Mouse (Mus musculus): ENCODE data around the gene Ramp3.
"Not testable (repeated sequence)": the region's sequence is repeated elsewhere in the genome, so short reads cannot be mapped to it uniquely, and the experiment has no call there.

Ramp3 gene

DNA sequence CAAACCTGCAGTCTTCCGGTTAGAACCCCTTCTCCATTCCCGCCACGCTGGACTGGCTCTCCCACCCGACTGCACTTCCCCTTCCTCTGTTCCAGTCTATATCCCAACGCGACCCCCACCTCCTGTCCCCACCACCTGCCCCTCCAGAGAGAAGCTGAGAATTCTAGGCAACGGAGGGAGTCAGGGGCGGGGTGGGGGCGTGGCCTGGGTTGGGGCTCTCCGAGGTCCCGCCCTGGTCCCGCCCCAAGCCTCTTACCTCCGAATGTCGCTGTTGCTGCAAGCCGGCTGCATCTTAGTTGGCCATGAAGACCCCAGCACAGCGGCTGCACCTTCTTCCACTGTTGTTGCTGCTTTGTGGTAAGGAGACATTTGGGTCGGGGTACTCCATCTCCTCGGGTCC lies at the start of gene Ramp3:
Gene Ramp3 (plus strand): TSS at position 251 of the 400 bp plus-strand sequence.
- peak in 1 of 2 experiments; percentile 34 for DNase-seq

DNA sequence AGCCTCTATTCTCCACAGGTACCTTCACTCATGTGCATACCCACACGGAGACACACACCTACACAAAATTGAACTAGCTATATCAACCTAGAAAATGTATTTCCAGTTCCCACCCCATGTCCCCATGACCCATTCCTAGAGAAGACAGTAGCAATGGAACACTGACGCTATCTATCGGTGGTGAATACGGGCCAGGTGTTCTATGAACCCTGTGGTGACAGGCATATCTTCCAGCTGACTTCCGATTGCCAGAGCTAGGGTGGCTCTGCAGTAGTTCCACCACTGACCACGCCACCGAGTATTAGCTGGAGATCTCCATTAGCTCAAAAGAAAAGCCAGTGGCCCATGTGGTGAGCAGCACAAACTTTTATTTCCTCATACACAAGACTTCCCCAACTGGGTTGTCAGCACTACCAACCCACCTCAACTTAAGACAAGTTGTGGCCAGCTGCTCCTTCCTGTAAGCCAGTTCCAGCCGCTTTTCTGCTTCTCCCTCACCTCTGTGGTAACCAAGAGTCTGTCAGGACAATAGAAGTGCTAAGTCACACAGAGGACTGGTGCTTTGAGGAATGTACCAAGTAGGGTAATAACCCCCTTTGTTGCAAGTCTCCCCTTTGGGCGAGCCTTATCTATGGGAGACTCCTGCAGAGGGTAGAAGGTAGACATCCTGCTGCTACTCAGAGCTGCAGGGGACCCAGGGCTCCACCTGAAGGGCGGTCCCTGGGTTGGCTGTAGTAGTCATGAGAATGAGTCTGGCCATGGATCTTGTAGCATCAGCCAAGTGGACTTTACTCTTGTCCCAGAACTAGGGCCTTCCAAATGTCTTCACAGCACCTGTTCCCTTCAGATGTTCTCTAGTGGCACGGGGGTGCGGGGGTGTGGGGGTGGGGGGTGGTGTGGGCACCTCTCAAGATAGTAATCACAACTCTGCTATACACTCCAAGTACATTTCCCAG lies 42.8 kb upstream of the Ramp3 start:
- DNase-seq, result no peak

DNA sequence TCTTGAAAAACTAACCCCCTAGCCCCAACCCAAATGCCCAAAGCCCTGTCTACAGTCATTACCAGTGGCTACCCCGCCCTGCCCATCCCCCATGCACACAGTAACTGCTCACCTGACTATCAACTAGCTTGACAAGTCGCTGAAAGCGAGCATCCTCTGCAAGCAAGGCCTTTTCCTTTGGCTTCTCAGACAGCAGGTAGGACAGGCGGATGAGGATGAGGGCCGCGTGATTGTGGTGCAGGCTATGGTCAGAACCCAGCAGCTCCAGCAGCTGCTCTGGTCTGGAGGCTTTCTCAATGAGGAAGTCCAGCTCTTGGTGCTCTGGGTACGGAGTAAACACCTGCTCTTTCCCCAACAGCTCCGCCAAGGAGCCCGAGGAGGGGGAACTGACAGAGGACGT lies 34.6 kb upstream of the Ramp3 start:
- peak in 1 of 2 experiments; percentile 26 for DNase-seq

DNA sequence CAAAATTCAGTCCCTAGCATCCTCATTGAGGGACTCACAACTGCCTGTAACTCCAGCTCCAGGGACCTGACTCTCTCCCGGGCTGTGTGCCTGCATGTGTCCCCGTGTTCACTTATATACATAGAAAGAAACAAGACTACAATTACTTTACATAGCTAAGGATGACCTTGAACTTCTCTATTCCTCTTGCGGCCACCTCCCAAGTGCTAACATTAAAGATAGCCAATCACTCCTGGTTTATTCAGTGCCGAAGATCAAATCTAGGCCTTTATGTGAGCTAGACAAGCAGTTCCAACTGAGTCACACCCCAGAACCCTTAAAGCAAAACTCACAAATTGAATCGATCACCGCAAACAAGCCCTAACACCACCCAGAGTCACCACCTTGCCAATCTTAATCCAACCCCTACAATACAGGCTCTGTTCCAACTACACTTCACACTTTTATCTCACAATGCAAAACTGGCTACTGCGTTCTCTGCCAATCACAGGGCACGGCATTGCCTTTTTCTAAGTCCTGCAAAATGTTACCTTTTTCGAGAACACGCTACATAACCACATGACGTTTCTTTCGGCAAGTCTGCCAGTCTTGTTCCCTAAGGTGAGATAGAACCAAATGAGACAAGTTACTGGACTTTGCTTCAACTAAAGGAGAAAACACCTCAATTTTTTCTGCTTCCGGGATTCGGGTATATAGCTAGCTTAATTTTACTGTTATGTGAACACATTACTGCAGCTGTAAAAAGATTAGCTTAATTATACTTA lies 33.5 kb upstream of the Ramp3 start:
- no peak for DNase-seq

DNA sequence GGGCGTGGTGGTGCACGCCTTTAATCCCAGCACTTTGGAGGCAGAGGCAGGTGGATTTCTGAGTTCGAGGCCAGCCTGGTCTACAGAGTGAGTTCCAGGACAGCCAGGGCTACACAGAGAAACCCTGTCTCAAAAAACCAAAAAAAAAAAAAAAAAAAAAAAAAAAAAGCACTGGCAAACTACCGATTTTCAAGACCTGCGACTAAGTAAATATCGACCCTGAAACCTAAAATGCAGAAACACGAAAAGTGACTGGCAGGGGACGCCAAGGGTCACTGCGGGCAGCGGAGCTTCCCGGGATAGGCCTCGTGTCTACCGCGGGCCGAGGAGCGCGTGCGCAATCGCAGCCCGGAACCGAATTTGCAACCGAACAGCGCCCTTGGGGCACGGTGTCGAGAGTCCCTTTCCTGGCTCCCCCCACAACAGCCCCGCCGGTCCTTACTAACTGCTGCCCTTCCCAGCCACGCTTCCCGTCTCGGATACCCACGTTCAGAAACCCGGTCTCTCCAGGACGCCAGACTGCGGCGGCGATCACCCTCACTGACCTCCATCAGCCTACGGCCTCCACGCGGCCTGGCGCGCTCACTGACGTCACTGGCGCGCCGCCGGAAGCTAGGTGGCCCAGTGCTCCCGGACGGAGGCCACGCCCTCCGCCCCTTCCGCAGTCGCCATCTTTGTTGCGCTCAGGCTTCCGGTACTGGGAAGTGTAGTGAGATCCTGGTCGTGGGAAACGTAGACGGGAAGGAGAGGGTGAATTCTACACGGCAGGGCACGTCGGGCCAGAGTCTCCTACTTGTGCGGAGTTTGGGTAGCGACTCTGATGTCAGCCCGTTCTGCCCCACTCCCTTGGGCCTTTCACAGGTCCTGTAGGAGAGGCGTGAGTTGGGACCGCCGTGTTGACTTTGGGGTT lies 32.6 kb upstream of the Ramp3 start, which contains the start of gene Tbrg4:
Gene Tbrg4 (minus strand): TSS at position 590 of the 910 bp plus-strand sequence.
- peak; percentile 94 to 96 for DNase-seq

DNA sequence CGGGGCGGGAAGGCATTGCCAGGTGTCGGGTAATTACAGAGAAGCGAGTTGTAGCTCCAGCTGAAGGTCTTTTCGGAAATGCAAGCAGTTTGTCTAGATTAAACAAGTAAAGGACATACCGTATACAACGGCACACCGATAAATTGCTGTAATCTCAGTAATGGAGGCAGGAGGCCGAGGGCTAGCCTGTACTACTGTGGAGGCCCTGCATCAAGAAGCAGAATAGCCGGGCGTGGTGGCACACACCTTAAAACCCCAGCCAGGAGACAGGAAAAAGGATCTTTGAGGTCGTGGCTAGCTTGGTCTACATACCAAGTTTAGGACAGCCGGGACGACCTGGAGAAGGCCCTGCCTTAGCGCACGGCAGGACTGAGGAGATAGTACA lies 31.9 kb upstream of the Ramp3 start:
- DNase-seq, result no peak

DNA sequence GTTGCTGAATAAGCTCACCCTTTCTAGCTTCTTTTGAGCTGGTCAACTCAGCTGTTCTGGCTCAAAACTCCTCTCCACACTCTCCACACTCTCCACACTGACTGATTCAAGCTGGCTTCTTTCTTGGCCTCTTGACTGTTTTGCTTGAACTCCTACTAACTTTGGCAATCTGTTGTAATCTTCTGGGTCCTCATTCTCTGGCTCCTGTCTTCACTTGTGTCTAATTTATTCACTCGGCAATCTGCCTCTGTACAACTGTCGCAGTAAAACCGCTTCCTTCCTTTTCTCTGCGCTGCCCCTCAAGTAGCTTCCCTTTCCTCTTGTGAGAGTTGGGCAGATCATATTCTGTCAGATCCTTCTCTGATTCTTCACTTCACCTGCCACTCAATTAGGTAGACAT lies 30.6 kb upstream of the Ramp3 start:
- no peak for DNase-seq

DNA sequence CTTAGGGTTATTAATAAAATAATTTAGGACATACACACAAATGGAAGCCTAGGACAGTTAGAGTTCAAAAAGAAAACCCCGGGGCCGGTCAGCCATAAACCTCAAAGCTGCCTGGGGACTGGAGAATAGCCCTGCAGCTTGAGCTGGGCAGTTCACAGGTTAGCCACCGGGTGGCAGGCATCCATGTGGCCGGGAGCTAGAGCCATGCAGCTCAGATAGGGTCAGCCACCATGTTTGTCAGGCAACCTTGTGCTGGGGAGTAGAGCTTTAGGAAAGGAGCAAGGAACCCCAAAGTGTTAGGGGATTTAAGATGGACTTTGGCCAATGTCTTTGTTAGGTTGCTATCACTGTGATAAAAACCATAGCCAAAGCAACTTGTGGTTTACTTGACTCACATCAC lies 29.8 kb upstream of the Ramp3 start:
- peak; percentile 59 to 73 for DNase-seq

DNA sequence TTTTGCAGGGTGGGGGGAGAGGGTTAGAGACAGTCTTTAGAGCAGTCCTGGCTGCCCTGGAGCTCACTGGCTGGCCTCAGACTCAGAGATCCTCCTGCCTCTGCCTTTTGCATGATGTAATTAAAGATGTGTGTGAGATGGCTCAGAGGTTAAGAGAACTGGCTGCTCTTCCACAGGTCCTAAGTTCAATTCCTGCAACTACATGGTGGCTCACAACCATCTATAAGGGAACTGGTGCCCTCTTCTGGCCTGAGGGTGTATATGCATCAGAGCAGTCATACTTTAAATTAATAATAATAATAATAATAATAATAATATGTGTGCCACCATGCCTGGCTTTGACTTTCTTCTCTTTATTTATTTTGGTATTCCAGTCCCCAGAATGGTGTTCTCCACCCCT lies 28.7 kb upstream of the Ramp3 start:
- peak in 1 of 2 experiments; percentile 47 for DNase-seq

DNA sequence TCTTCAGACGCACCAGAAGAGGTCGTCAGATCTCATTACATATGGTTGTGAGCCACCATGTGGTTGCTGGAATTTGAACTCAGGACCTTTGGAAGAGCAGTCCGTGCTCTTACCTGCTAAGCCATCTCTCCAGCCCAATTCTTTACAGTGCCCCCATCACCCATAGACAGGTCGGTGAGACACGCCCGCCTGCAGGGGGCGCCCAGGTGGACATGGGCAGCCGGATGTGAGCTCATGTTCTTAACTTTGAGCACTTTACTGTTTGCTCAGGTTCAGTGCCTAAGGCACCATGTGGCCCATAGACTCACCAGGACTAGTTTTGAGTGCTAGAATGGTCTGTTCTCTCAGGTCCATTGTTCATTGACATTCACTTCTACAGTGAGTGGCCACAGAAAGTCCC lies 22.2 kb upstream of the Ramp3 start:
- no peak for DNase-seq

DNA sequence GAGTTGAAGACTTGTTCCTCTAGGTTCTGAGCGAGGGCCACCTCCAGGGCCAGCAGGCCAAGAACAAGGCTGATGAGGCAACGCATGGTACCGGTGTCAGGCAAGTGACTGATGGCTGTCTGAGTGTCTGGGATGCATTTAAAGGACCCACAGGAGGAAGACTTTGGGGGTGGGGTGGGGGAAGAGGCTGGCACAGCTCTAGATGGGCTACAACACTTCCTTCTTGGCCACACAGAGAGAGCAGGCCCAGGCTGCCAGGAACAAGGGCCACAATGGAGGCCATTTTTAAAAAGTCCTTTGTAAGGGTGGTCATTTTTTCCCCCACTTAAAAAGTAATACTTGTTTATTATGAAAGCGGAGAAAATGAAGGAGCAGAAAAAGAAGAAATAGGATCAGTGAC lies 19.8 kb upstream of the Ramp3 start, which contains the start of gene Wap:
Gene Wap (minus strand): TSS at position 101 of the 400 bp plus-strand sequence.
- no peak for DNase-seq

DNA sequence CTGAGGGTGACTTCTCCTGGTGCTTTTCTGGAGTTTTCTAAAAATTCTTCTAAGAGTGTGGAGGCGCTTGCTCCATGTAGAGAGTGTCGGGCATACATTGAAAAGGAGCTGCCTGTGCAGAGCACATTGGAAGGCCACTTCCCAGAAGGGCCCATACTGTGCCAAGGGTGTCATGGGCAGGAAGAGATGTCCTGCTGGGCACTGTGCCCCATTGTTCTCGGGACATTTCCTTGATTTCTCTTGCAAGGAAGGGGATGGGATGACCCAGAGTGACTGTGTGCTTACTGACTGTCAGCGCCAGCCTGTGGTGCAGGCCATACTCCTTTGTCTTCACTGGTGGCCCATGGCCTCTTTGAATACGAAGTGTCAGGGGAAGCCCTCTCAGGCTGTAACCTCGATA lies 19.2 kb upstream of the Ramp3 start:
- peak; percentile 20 to 41 for DNase-seq

DNA sequence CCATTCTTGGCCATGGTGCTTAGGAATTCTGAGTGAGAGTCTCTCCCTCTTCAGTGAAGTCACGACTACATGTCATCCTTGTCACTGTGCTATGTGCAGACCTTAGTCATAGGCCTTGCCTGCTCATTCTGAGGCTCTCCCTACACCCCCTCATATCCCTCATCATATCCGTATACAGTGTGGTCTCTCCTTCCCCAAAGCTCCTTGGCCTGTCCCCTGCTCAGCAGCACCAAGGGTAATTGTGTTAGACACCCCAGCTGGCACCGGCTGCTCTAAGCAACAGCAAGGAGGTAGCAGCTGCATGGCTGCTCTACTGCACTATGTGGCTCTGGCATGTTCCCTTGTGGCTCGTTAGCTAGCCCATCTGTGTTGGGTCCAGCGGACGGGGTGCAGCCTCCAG lies 13.8 kb upstream of the Ramp3 start:
- DNase-seq, result no peak

DNA sequence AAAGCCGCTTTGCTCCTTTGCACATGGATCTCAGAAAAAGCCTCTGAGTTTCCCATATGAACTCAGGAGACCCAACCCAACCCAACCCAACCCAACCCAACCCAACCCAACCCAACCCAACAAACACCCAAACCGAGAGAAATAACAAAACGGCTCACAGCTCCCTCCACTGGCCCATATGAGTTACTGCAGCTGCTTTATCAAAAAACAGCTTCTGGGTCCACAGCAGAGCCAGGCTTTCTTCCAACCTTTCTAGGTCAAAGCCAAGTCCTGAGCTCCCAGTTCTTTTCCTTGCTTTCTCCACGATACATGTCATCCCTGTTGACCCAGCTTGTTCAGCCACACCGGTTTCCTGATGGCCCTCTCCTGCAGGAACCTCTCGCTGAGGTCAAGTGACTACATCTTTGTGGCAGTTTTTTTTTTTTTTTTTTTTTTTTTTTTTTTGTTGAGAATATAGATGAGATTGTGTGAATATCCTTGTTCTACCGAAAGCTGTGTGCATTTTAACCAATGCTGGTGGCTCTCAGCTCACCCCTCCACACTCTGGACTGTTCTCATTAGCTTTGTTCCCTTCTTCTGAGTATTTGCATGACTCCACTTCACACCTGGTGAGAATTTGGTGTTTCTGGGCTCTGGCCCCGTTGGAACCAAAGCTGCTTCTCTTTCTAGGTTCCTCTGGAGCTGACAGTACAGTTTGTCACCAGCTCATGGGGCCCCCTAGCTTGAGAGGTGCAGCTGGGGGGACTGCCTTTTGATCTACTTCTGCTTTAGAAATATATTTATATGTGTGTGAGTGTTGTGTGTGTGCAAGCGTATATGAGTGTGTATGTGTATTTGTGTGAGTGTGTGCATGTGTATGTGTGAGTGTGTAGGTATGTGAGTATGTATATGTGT lies 10.2 kb upstream of the Ramp3 start:
- no peak for DNase-seq

DNA sequence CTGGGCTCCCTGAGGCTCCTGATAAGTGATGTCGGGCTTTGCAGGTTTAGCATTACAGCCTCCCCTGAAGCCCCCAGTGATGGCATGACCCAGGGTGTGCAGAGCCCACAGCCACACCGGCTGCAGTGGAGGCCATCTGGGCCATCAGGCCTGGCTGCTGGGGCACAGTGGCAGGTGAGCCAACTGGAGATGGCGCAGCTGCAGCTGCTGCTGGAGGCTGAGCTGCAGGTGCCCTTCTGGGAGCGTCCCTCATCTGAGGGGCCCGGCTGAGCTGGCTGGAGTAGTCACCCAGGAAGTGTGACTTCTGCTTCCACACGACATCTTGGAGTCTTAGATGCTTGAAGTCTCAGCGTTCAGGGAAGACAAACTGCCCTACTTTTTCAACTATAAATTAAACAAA lies 7.8 kb upstream of the Ramp3 start:
- DNase-seq, result no peak

DNA sequence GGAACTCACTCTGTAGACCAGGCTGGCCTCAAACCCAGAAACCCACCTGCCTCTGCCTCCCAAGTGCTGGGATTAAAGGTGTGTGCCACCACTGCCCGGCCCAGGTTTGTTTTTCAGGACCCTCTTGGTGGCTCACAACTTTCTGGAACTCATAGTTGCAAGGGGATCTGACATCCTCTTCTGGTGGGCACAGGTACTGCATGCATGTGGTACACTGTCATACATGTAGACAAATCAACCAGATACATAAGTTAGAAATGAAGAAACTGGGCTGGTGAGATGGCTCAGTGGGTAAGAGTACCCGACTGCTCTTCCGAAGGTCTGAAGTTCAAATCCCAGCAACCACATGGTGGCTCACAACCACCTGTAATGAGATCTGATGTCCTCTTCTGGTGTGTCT lies 5.3 kb upstream of the Ramp3 start:
- not testable (repeated sequence) for DNase-seq

DNA sequence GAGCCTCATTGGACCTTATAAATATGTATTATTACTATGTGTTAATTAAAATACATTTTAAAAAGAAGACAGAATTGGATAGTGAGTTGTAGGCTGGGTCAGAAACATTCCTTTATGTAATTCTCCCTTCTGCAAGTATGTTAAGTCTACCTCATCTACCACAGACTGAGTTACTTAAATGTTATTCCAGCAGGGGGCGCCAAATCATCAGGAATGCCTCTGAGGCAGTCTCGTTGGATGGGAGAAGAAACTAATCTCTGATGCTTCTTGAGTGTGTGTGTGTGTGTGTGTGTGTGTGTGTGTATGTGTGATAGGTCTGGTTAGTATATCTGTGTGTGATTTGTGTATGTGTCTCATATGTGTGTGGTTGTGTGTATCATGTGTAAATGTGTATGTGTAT lies 3.4 kb upstream of the Ramp3 start:
- DNase-seq, result peak in 1 of 2 experiments; percentile 82

DNA sequence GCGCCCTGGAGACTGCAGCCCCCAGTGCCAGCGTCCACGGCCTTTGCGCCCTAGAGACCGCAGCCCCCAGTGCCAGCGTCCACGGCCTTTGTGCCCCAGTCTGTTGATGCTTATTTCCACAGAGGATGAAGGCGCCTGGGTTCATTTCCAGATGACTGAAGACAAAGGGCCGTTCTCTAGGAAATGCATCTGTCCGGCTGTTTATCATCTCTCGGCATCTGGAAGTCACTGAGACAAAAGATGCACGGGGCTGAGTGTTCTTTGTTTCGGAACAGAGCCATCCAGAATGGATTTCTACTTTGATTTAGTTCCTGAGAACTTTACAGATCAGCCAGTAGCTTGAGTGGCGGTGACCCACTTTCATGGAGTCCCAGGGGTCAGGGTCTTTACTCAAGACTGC lies 2.9 kb downstream of the Ramp3 start:
- no peak for DNase-seq

DNA sequence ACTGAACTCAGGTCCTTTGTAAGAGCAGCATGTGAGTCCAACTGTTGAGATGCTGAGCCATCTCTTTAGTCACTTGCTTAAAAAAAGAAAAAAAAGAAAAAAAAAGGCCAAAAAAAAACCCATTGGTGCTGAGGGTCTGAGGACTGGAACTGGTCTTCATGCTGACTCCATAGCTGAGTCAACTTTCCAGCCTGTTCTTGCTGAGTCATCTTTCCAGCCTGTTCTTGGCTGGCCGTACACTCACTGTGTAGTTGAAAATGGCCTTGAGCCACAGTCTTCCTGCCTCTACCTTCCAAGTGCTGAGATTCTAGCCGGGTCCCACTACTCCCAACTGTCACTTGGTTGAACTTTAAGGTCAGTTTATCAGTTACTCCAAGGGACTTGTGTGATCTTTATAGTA lies 8.3 kb downstream of the Ramp3 start:
- DNase-seq, result no peak

DNA sequence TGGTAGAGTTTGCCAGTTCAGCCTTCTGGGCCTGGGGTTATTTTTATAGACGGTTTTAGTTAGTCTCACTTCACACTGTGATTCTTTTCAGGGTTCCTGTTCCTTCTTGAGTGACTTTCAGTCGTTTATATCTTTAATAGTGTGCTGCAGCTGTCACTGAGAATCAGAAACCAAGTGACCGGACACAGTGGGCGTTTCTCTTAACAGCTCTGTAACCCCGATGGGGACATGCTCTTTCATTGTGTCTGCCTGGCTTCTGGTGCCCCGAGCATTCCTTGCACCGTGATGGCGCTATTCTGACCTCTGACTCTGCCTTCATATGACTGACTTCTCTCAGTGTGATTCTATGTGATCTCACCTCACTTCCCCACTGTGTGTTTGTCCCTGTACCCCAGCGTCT lies 10.7 kb downstream of the Ramp3 start:
- DNase-seq, result no peak

DNA sequence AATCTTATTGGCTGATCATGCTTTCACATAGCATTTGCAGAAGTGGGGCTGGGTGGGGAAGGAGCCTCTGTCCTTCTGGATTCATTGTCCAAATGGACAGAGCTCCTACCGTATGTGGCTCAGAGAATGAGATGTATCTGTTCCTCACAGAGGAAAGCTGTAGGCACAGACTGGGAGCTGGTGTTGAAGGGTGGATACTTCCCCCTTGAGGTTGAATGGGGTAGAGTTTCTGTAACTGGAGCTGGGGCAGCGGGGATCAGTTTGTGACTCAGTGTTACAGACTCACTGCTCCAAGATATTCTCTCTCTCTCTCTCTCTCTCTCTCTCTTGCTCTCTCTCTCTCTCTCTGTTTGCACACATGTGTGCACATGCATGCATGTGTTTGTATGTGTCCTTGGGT lies 11.7 kb downstream of the Ramp3 start:
- DNase-seq, result no peak

DNA sequence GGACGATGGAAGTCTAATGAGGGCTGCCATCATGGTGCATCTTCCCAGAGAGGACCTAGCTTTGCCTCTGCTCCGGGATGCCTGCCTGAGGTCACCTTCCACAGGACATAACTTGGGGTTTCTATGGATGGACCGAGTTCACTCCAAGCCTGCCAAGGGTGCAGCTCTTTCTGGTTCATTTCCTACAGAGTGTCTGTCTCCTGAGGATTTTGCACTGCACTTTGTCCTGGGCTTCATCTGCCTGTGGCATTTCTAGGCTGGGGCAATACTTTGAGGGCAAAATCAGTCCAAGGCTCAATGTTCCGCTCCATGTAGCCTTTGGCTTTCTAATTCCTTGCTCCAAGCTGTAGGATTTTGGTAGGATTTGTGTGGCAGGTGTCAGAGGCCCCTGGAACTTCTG lies 12.5 kb downstream of the Ramp3 start:
- no peak for DNase-seq
